25 mouse cellular contexts compared by ENCODE assay signal in genomic region chr6:40350856-40351255, GRCm38 (mm10).
"Had no signal": no experiment of that assay in that cellular context is flagged by ENCODE, and none has a peak within 500 bp of the region (broad histone marks: within the 10 kb centered on the region; RNA-seq: fewer than 3 reads in every experiment).

No protein-coding gene starts in this region.

- H3K4me3 ChIP-seq: gastrocnemius, adult 2 months; heart, embryonic 13.5 days; heart, embryonic 15.5 days; hindbrain, embryonic 13.5 days; hindbrain, embryonic 15.5 days; kidney, embryonic 15.5 days; limb, embryonic 13.5 days; limb, embryonic 15.5 days; liver, embryonic 12.5 days had no signal

- H3K9me3 ChIP-seq: heart, embryonic 13.5 days; heart, embryonic 15.5 days; hindbrain, embryonic 13.5 days; hindbrain, embryonic 15.5 days; kidney, embryonic 15.5 days; limb, embryonic 13.5 days; limb, embryonic 15.5 days; liver, embryonic 12.5 days had no signal

- H3K27ac ChIP-seq: gastrocnemius, adult 2 months; heart, embryonic 13.5 days; heart, embryonic 15.5 days; hindbrain, embryonic 13.5 days; hindbrain, embryonic 15.5 days; hindbrain, postnatal 0 days; kidney, embryonic 15.5 days; kidney, postnatal 0 days; limb, embryonic 13.5 days; limb, embryonic 15.5 days; liver, embryonic 12.5 days; liver, embryonic 14.5 days had no signal

- H3K4me1 ChIP-seq: hindbrain, embryonic 13.5 days; limb, embryonic 13.5 days had no signal

- DNase-seq: gastrocnemius, adult 2 months; gastrocnemius, postnatal 10 days; gastrocnemius, postnatal 25 days; heart, adult 18-20 months; heart, postnatal 14 days; heart, postnatal 36 days; kidney, adult 11 months; kidney, adult 2 months; kidney, adult 9 months; kidney, postnatal 14 days; kidney, postnatal 36 days; layer of hippocampus, adult 9-11 months; layer of hippocampus, postnatal 36 days; left cerebral cortex, postnatal 4 days had no signal

- H3K27me3 ChIP-seq: heart, embryonic 13.5 days; heart, embryonic 15.5 days; hindbrain, embryonic 13.5 days; hindbrain, embryonic 15.5 days; kidney, embryonic 15.5 days; limb, embryonic 13.5 days; limb, embryonic 15.5 days; liver, embryonic 12.5 days had no signal
